Mouse (Mus musculus) cerebellum, adult 11-12 months (tissue): ENCODE data around the gene Serpina3i.
"Not testable (repeated sequence)": the region's sequence is repeated elsewhere in the genome, so short reads cannot be mapped to it uniquely, and the experiment has no call there.

Experiments used
- DNase-seq: peaks from one replicate; pipeline ENCODE4 v3.0.0; 2022

The Serpina3i gene

DNA sequence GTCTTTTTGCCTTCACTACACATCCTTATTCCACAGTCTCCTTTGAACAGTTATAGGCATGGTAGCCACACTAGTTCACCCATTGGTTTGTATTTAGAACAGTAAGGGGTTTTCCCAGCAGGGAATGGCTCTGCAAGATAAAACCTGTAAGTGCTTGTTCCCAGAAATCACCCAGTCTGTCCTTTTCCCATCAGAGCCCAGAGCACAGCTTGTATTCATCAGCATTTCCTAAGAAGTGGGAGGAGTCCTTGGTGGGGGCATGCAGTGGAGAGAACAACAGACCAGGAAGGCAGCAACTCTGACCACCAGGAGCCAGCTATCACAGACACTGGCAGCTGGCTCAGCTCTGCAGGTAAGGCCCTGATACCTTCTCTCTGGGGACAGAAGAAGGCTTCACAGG lies at the start of gene Serpina3i:
Serpina3i (plus strand) TSS at position 260 of the 400 bp plus-strand sequence.
- DNase-seq: no peak

DNA sequence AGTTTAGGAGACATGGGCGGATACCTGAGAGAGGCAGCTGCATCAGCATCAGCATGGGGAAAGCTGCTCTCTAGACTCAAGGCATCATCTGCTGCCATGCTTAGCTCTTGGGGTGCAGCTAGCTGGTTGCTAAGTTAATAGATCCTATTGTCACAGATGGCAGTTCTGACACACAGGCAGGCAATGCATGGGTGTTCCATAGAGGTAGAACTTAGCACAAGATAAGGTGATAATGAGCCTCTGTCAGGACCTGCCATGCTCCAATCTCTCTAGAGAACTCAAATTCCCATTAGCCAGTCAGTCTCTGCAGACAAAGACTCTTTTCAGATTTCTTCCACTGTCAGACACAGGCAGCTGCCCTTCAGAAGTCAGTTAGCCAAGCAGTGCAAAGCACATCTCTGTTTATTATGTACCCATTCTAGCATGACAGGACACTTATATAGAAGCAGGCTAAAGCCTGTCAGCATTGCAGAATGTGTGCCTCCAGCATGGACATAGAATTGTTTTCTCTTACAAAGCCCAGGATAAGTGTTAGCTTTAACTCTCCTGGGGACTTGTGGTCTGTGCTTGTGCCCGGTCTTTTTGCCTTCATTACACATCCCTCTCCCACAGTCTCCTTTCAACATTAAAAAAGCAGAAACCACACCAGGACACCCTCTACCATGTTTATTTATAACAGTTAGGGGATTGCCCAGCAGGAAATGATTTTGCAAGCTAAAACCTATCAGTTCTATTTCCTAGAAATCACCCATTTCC lies 49.1 kb upstream of the Serpina3i start:
- no peak for DNase-seq

DNA sequence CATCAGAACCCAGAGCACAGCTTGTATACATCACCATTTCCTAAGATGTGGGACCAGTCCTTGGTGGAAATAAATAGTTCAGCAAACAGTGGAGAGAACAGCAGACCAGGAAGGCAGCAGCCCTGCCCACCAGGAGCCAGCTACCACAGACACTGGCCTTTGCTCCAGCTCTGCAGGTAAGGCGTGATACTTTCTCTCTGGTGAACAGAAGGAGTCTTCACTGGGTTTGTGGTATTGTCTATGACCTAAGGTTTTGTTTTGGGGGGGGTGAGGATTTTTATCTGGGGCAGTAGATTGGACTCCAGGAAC lies 48.5 kb upstream of the Serpina3i start, which contains the start of gene Serpina3f:
Serpina3f (plus strand) TSS at position 100 of the 309 bp plus-strand sequence.
- no peak for DNase-seq

DNA sequence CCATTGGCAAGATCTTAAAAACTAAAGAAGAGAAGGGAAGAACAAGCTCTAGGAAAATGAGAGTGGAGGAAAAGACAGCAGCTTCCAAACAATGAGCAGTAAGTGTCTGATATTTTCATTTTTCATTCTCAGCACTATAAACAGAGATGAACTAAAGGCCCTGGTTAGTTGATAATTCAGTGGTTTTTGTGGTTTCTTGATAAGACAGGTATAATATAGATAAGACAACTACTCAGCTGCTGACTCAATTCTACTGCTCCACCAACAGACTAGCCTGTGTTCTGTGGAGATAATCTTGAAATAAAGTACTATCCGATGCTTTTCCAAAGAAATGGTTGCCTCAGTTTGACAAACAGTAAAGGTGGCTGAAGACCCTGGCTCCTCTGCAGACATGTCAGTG lies 47.7 kb upstream of the Serpina3i start:
- no peak for DNase-seq

DNA sequence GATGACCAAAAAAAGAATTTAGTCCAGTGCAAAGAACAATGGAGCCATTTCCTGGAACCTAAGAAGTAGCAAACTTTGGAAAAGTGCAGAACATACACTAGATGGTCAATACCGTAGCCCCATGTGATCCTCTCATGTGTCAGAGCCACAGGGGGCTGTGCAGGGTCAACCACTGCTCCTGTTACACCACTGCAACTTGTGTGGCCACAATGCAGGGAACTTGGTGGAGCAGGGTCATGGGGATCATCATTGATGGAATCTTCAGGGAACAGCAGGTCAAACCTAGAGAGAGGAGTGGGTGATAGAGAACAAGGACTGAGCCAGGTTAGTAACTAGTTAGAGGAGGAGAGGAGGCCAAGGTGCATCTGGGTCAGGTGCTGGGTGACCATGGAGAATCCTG lies 41.3 kb upstream of the Serpina3i start:
- DNase-seq: no peak

DNA sequence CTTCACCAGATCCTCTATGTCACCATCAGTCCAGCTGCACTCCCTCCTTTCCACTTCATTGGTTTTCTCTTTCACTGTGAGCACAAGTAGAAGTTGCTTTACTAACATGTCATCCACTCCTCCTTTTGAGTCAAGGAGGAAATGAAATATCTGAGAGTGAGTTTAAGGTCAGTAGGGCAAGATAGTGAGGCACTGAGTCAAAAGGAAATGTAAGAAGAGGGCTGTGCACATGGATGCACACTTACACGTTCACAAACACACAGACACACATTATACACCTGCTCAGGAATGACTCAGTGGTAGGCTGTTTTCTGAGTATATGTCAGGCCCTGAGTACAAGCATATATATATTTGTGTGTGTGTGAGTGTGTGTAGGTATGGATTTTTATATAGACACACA lies 39.2 kb upstream of the Serpina3i start:
- no peak for DNase-seq

DNA sequence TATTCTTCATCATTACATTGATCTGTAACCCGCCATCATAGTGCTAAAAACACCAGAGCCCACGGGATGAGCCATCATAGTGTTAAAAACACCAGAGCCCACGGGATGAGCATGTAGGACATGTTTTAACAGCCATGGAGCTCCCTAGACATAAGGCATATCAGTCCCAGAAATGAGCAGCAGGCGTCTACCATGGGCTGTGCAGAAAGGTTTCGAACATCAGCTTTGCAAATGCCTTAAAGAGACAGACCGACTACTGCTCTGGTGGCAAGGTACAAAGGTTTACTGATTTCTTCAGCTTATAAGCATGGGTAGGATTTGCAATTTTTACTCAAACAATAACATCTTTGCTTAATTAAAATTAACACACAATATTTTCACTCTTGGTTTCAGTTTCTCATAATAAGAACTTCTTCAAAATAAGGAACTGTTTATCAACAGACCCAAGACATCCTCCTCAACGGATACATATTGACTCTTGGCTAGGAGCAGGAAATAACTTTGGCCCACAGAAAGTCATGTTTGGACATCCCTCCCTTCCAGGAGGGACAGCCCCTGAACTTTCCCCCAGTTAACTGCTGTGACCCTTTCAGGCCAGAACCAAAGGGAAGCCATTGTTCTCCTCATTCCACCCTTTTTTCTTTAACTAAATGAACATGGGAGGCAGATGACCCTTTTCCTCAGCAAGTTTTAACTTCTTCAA lies 38.2 kb upstream of the Serpina3i start:
- DNase-seq: no peak

DNA sequence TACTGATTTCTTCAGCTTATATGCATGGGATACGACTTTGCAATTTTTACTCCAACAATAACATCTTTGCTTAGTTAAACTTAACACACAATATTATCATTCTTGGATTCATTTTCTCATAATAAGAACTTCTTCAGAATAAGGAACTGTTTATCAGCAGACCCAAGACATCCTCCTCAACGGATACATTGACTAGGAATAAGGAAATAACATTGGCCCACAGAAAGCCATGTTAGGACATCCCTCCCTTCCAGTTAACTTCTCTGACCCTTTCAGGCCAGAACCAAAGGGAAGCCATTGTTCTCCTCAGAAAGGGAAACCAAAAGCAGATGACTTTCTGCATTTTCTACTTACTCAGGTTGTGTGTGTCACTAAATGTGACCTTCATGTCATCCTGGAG lies 32.2 kb upstream of the Serpina3i start:
- no peak for DNase-seq

DNA sequence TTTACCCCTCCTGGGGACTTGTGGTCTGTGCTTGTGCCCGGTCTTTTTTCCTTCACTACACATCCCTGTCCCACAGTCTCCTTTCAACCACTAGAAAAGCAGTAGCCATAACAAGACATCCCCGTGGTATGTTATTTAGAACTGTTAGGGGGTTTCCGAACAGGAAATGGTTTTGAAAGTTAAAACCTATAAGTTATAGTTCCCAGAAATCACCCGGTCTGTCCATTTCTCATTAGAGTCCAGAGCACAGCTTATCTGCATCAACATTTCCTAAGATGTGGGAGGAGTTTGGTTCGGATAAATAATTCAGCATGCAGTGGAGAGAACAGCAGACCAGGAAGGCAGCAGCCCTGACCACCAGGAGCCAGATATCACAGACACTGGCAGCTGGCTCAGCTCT lies 27.0 kb upstream of the Serpina3i start, which contains the start of gene Serpina3g:
Serpina3g (plus strand) TSS at position 331 of the 400 bp plus-strand sequence.
- no peak for DNase-seq

DNA sequence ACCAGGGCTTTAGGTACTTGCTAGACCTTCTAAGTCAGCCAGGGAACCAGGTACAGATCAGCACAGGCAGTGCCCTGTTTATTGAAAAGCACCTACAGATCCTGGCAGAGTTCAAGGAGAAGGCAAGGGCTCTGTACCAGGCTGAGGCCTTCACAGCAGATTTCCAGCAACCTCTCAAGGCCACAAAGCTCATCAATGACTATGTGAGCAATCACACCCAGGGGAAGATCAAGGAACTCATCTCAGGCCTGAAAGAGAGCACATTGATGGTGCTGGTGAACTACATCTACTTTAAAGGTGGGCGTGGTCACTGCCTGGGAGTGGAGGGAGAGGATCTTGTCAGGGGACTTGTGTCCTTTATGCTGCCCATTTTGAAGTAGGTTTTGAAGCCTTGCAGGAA lies 24.9 kb upstream of the Serpina3i start:
- DNase-seq: not testable (repeated sequence)

DNA sequence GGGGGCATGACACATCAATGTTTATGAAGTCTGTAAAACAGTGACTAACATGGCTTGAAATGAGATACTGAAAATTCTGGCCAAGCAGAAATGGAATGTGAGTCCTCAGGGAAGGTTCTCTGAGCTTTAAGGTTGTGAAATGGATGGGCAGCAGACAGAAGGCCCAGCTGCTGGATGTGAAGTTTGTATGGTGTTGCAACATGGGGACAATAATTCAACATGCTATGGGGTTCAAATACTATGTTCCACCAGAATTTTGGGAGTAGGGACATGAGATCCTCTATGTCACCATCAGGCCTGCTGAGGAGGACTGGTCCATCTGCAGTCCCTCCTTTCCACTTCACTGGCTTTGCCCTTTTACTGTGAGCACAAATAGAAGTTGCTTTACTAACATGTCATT lies 19.6 kb upstream of the Serpina3i start:
- no peak for DNase-seq

DNA sequence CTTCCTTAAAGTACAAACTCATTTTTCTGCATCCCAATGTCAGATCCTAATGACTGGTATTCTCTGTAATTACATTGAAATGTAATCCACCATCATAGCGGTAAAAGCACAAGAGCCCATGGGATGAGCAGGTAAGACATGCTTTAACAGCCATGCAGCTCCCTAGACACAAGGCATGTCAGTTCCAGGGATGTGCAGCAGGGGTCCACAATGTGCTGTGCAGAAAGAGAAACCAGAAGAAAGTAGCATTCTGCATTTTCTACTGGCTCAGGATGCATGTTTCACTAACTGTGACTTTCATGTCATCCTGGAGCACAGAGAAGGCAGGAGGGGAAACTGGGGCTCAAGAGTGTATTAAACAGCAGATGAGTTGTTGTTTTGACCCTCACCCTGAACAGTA lies 17.8 kb upstream of the Serpina3i start:
- no peak for DNase-seq

DNA sequence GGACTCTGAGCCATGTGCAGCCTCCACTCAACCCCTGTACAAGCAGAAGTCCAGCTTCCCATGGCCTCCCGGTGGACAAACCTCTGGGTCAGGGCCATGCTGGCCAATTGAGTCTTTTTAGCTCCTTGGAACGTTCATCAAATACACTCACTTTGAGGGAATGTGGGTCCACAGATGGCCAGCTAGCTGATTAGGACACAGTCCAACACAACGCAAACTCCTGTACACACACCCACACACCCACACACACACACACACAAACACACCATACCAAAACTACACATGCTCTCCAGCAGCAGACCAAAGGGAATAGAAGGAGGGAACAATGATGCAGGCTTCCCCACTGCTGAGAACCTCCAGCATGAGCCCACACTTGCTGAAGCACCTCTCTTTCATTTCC lies 17.3 kb upstream of the Serpina3i start:
- DNase-seq: no peak

DNA sequence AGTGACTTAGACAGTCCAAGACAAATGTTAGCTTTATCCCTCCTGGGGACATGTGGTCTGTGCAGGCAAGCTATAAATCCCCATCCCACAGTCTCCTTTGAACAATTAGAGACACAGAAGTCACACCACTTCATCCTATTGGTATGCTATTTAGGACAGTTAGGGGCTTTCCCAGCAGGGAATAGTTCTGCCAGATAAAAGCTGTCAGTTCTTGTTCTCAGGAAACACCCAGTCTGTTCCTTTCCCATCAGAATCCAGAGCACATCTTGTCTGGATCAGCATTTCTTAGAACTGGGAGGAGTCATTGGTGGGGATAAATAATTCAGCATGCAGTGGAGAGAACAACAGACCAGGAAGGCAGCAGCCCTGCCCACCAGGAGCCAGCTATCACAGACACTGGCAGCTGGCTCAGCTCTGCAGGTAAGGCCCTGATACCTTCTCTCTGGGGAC lies 15.3 kb upstream of the Serpina3i start:
- no peak for DNase-seq

DNA sequence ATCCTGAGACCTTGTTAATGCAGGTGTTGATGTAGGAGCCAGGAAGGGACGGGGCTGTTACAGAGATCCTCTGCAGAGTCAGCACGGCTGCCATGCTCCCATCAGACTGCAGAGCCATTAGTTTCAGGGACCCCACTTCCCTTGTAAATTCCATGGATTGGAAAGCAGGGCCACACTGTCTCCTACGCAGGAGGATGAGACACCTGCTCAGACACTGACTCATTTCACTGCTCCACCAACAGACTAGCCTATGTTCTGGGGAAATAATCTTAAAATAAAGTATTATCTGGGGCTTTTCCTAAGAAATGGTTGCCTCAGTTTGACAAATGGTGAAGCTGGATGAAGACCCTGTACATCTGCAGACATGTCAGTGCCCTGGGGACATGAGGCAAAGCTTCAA lies 14.7 kb upstream of the Serpina3i start:
- no peak for DNase-seq

DNA sequence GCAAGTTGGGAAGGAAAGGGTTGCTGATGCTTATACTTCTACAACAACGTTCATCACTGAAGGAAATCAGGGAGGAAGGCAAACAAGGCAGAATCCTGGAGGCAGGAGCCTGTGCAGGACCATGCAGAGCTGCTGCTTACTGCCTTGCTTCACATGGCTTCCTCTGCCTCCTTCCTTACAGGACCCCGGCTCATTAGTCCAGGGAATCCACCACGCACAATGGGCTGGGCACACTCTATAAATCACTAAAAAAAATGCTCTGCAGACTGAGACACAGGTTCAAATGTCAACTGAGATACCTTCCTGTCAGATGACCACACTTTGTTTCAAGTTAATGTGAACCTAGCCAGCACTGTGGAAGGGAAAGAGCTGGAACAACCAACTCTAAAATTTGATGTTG lies 1.9 kb upstream of the Serpina3i start:
- DNase-seq: no peak

DNA sequence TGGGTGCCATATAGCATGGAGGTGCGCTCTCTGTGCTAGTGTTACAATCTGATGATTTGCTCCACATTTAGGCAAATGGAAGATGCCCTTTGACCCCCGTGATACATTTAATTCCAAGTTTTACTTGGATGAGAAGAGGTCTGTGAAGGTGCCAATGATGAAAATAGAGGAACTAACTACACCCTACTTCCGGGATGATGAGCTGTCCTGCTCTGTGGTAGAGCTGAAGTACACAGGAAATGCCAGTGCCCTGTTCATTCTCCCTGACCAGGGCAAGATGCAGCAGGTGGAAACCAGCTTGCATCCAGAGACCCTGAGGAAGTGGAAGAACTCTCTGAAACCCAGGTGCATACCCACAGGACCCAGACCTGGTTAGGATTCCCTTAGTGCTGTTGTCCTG lies 3.5 kb downstream of the Serpina3i start:
- DNase-seq: no peak

DNA sequence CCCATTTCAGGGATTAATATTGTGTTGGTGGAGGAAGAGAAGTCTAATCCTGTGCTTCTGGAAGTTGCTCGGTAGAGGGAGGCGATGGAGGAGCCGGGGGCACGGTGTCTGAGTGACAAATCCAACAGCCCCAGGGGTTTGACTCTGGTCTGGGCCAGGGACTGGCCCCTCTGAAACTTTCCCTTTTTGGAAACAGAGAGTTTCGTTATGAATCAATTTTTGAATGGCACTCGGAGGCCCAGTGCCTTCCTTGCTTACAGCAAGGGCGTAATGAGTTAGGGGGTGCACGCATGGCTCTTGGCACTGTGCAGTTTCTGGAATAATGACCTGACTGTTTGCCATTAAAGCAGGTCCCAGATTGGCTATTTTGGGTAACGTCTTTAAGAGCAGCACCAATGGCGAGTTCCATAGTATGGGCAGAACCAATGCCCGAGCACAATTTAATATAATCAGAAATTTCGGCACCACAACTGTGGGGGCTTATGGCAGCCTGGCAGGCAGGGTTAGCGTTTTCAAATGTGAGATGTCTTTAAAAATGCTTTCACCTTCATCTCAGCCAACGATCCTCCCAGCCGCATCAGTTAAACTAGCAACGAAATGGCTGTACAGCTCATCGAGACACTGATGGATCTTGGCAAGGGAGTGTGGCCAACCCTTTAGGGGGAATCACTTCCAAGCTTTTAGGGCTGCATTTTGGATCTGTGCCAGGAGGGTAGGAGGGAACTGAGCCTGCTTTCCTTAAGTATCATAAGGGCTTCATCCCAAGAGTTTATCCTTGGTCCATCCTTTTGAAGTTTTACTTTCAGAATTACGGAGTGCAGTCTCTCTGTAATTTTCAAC lies 15.5 kb downstream of the Serpina3i start:
- no peak for DNase-seq

DNA sequence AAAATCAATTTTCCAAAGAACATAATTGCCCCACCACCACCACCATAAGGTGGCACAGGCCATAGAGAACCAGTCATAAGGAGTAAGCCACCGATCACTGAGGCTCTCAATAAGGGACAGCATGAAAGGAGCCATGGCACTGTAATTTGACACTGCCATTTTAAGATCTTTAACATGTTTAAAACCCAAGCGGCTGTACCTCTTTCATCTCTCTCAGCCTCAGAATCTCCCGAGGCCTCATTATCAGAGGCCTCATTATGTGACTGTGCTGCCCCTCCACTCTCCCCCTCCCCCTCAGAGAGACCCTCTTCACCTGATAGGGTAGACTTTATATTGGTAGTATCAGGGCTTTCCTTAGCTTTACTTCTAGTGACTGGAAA lies 16.1 kb downstream of the Serpina3i start:
- no peak for DNase-seq

DNA sequence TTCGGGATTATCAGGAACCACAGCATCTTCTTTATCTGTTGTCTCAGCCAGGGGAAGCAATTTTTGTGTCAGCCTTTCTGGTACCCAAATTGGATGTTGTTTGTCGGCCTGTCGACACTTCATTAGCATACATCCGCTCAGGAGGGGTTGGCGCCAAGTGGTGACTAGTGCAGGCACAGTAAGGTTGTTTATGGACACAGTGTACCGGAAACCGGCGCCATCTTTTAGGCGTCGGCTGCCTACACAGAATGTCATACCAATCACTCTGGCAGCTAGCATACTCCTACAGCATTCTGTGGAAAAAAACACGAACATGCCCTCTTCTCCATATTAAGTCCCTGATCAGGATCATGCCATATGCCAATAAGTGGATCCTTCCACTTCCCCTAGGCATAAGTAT lies 20.5 kb downstream of the Serpina3i start:
- DNase-seq: no peak

DNA sequence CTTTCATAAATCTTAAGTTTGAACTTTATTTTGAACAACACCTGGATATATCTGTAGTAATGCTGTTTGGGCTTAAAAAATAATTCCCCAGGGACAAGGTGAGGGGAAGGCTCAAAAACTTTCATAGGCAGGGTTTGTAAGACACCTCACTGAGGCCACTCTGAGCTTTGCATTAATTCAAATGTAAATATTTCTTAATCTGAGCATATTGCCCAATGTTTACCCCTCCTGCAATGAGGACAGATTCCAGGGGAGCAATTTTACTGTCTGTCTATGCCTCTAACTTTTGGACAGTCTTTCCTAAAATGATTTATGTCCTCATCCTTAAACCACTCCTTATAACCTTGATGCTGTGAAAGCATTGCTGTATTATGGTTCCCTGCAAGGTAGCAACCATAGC lies 25.4 kb downstream of the Serpina3i start:
- DNase-seq: no peak

DNA sequence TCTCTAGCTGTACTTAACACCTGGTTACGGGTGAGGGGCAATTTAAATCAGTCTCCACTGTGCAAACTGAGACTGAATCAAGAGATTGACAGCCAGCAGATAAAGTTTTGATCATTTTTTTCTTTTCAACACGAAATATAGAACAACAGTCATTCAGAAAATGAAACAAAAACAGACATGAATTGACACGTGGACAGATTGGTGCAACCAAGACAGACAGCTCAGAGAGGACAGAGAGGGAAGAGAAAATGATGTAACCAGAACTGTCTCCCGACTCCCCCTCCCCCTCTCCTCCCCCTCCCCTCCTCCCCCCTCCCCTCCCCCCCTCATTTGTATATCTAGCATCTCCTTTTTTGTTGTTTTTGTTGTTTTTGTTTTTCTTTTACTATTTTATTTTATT lies 26.9 kb downstream of the Serpina3i start:
- no peak for DNase-seq

DNA sequence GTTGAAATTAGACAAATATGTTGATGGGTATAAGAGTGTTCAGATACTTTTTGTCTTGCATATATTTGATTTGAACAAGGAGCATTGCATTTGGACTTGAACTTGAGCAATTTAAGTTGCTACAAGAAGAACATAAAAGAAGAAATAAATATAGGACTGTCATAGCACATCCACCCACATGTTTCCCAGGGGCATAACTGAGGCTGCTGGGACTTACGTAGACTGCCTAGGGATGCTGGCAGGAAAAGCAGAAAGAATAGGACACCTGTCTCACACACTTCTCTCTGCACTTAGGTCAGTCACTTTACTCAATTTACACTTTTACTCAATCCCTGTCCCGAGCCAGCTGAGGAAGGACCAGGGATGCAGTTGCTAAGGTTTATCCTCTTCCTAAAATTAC lies 31.0 kb downstream of the Serpina3i start:
- DNase-seq: no peak

DNA sequence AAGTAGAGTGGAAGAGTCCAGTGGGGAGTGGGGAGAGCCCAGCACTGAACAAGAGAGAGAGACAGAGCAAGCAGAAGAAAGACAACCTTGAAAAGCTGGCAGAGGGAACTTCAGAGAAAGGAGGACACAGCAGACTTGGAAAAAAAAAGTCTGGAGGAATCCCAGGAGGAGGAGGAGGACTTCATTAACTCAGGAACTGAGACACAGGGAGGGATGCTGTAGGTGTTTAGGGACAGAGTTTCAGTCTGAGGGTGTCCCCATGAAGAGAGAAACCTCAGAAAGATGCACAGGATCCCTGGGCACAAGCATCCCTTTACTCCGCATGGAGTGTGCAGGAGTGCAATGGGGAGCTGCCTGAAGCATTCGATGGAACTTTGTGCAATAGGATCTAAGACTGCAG lies 35.1 kb downstream of the Serpina3i start:
- DNase-seq: no peak
